Mouse (Mus musculus): ENCODE data around the gene Il15.

The Il15 gene

DNA sequence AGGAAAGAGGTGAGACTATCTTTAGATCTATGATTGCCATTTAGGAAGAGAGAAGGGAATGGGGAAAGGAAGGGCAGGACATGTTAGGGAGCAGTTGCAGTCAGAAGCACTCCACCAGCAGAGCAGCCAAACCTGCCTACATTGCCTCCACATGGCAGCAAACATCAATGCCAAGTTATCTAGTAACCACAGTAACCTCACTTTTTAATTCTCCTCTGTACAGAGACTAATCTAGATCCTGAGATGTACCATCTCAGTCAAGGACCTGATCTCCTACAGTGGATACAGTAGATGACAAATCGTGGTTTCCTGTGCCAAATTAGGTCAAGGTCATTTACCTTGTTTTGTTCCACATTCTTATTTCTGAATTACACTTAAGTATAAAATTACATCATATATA lies 42.0 kb downstream of the Il15 start:
- no peak for DNase-seq (ENCODE audit: low read depth, low spot score)

DNA sequence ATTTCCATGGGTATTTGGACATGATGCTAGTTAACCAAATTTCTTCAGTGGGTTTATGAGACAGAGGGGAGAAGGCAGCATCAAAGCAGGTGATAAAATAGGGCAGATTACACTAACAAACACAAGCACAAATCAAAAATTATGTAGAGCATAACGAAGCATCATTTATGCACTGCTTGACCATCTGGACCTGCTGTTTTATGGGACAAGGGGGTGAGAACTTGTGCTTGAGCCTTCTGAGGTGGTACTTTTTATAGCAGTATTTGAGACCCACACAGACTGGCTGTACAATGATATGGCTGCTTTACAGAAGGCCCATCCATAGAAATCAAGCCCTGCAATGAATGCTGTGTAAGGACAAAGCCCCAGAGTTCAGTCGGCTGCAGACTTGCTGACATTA lies 46.9 kb downstream of the Il15 start:
- no peak for DNase-seq (ENCODE audit: low read depth, low spot score)

DNA sequence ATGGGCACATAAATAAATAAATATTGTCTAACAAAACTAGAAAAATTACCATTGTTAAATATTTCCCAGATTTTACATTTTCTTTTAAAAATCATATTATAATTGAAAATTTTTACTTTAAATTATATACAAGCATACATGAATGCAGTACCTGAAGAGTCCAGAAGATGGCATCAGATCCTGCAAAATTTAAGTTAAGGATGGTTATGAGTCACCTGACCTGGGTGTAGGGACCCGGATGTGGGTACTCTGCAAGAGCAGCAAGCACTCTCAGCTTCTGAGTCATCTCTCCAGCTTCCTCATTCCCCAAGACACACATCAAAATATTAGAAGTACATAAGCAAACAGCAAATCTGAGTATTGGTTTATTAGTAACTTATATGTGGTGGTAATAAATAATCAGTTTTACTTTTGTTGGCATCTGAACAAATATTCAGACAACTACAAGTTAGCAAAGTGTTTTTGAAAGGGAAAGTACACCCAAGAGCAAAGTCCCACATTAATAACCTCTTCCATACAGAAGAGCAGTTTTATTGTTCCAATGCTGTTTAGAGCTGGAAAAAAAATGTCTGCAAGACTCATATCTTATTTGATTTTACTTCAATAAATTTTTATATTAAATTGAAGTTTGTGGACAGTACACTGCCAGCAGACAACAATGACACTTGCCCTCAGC lies 51.6 kb downstream of the Il15 start:
- DNase-seq (ENCODE audit: low read depth, low spot score) = peak; percentile 68

DNA sequence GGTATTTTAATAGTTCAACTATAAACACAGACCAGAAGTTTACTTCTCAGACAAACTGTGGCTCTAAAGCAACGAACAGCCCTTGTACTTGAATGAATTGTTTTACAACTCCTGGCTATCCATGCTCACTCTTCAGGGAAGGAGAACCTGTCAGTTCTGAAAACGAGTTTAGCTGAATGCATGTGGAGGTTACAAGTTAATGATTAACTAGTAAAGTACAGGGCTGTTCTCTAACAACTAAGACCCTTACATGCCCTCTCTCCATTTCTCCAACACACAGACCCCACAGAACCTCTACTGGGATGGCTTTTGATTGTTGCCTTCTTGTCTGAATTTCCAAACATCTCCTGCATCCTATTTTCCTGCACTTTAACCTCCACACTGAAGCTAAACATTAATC lies 53.7 kb downstream of the Il15 start:
- no peak for DNase-seq (ENCODE audit: low read depth, low spot score)

DNA sequence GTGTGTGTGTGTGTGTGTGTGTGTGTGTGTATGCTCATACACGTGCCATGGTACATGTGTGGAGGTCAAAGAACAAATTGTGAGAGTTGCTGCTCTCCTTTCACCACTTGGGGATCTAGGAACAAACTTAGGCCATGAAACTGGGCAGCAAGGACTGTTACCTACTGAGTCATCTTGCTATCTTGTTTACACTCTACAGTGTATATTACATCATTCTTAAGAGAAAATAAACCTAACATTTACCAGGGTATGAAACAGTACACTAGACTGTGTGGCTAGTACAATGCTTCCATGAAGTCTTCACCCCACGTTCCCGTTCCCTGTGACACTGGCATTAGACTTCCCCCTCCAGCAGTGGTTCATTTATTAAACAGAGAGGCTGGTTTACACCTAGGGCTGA lies 56.5 kb downstream of the Il15 start:
- DNase-seq (ENCODE audit: low read depth, low spot score) = no peak

DNA sequence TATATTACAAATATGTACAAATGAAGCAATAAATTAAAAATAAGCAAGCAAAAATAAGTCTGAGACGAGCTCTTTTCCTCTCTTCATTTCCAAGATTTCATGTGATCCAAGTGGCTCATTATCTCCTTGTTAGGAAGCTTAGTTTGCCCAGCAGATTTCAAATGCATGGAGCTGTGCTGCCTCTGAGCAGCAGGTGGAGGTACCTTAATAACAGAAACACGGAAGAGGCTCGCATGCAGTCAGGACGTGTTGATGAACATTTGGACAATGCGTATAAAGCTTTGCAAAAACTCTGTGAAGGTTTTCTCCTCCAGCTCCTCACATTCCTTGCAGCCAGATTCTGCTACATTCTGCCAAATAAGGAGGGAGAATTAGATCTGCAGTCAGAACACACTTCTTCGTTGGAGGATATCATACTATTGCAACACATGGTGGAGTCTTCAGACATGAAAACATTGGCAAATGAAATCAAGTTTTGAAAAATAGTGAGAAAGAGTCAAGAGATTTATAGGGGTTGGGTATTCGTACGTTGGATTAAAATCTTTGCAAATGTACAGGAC lies 71.3 kb downstream of the Il15 start:
- DNase-seq (ENCODE audit: low read depth, low spot score) = no peak

DNA sequence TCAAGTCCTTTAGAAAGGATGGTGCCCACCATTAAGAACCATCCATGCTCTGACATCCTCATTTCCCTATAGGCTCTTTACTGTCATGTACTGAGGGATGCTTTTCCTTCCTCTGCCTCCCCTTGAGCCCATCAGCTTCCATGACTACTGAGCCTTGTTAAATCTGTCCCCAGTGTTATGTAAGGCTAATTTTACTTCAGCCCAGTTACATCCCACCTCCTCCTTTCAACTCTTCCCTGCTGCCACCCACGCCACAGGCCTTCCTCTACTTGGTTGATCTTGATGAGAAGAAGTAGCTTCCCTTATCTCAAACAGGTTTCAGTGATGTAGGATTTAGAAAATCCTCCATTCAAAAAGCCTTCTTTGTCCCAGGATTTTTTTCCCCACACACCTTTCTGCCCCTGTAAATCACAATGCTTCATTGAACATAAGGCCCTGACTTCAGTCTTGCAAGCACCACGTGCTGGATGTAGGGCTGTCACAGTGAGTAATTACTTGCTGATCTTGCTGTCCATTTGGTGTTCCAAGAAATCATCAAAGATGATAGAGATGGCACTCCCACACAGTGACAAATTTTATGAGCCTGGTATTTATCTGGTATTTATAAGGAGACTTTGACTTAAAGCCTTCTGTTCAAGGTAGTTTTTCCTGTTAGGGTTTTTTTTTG lies 74.9 kb downstream of the Il15 start:
- no peak for DNase-seq (ENCODE audit: low read depth, low spot score)

DNA sequence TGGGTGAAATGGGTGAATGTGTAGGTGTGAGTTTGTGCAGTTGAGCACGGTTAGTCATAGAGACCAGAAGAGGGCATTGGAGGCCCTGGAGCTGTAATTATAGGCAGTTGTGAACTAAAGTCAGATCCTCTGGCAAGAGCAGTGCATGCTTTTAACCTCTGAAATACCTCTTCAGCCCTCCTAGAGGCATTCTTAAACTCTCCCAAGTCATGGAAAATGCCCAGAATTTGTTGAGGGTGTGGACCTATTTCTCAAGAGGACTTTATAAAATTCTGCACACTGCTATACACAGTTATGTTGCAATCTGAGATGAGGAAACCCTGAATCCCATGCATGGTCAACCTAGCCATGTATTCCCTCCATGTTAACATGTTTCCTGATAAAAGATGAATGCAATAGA lies 77.0 kb downstream of the Il15 start:
- DNase-seq (ENCODE audit: low read depth, low spot score) = no peak

DNA sequence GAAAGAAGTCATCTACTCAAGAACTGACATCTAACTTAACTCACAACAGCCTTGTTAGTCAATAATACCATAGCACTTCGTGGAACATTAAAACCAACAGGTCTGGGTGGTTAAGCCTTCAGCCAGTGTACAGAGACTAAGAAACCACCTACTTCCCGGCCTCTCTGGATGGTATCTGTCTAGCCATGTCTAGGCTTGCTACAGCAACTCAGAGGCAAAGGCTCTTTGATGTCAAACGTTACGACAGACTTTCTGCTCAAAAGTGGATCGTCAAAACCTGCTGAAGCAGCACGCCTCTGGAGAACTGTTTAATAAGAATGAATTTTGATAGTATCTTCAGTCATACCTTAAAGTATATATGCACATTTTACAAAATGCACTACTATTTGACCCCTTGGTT lies 77.4 kb downstream of the Il15 start:
- DNase-seq (ENCODE audit: low read depth, low spot score) = no peak

DNA sequence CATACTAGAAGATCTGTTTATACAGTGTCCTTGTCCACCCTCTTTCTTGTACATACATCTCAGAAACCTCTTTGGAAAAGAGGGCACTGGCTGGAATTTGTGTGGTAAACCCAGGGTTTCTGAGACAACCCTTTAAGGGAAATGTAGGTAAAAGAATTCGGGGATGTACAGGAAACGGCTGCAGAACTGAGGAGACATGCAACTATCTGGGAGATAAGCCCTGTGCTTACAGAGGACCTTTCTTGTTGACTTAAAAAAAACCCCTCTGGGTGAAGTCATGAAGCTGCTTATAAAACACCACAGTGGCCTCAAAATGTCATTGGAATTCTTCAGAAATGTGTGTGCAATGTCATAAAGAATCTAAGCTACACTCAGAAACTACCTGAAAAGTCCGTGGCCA lies 85.6 kb downstream of the Il15 start:
- DNase-seq (ENCODE audit: low read depth, low spot score) = no peak

DNA sequence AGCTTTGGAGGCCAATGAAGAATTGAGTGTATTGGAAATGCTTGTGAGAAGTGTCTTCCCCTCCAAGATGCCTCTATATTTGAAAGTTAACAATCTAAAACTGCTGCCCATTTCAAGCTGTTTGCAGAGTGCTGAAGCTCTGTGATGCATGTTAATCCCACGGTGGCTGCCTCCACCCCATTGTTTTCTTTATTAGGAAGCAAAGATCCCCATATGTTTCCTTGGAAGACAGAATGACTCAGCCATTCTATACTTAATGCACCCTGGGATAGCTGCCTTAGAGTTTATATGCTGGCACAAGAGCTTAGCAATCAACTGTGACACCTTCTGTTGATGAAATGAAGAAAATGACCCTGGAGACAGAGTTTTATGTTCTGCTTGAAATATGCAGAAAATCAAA lies 96.6 kb downstream of the Il15 start:
- DNase-seq (ENCODE audit: low read depth, low spot score) = no peak

DNA sequence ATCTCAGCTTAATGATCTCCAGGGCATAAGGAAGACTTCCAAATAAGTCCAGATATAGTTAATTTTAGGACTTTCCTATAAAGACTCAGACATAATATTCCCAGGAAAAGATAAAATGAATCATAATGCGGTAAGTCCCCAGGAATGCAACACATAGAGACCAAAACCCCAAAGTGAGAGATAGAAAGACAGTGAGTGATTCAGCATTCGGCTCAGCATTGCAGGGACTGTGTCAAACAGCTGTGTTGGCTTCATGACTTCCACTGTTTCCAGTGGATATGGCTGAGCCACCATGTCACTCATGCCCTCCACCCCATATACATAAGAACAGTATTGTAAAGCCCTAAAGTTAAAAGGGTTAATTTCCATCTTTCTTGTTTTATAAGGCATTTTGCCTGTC lies 106.8 kb downstream of the Il15 start:
- no peak for DNase-seq (ENCODE audit: low read depth, low spot score)

DNA sequence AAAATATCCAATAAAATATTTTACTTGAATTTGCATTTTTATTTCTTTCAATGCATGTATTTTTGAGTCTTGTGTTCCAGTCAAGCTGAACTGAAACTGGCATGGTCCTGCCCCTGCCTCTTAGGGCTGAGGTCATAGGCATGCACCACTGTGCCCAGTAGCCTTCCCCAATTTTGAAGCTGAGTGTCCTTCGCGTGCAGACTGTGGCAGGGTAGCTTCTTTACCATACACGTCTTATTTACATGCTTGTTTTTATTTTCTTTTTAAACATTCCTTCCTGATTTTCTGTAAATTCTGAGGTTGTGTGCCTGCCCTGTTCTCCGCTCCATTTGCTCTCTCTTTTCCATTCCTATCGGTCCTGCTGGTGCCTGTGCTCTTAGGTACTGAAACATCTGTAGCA lies 111.4 kb downstream of the Il15 start:
- DNase-seq (ENCODE audit: low read depth, low spot score) = no peak

DNA sequence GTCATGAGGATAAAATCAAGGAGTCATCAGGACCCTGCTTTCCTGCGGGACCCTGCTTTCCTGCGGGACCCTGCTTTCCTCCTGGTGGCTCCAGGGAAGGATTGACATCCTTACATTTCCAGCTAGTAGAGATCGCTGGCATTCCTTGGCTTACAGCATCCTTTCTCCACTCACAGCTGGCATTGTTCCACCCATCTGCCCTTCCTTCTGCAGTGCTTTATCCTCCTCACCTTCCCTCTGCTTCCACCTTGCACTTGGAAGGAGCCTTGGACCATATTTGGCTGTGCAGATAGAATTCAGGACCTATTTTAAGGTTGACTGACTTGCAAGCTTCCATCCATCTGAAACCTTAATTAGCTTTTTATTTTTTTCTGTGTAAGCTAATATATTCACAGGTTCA lies 117.2 kb downstream of the Il15 start:
- no peak for DNase-seq (ENCODE audit: low read depth, low spot score)

DNA sequence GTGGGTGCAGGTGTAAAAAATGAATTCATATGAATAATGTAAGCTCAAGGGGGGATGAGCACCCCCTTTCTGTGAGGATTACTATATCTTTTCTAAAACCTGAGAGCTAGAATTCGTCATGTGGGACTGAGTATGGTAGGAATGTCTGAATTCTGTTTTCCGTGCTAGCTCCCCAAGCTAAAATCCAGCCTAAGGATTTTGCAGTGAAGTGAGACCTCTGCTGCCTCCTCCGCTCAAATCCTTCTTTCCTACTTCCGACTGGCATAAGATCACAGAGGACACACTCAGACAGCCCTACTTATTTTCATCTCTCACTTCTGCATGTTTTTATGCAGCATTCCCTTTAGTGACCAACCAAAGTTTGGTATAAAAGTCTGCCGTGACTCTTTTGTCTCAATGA lies 121.0 kb downstream of the Il15 start:
- DNase-seq (ENCODE audit: low read depth, low spot score) = no peak
